Mouse (Mus musculus) liver, embryonic 11.5 days (tissue): ENCODE results near the gene 9030025P20Rik. TPM values are rescaled to one million over a fixed set of nuclear protein-coding genes. Genes with fewer than 3 reads are reported as not detected.
A peak's percentile ranks its signal among the peaks of the same experiment; 100 is the strongest.
"Not testable (repeated sequence)": the region's sequence is repeated elsewhere in the genome, so short reads cannot be mapped to it uniquely, and the experiment has no call there.

ENCODE experiments used
- ATAC-seq: fragments of 200-750 bp; cut with Nextera tagmentation; replicated peaks from 2 replicates; pipeline ENCODE4 v1.8.0; 2017; ENCODE audit warnings: moderate number of reproducible peaks, mild to moderate bottlenecking, moderate TSS enrichment, moderate library complexity; ENCODE audit not compliant: low FRiP score
- DNase-seq: peaks from one replicate; pipeline ENCODE4 v3.0.0-alpha.2; 2017; ENCODE audit warnings: low spot score
- H3K27ac ChIP-seq: fragments of 300-500 bp; sonication (generic); 2 replicates; pipeline ENCODE4 v1.5.1; 2014; ENCODE audit warnings: mild to moderate bottlenecking, low read depth, low read length, control low read depth
- H3K27me3 ChIP-seq: fragments of 300-500 bp; sonication (generic); replicated peaks from 2 replicates; pipeline ENCODE4 v1.6.1; 2014; ENCODE audit warnings: low read length, mixed read lengths; ENCODE audit not compliant: control insufficient read depth, insufficient read depth
- H3K36me3 ChIP-seq: fragments of 300-500 bp; sonication (generic); 2 replicates; pipeline ENCODE4 v1.6.1; 2014; ENCODE audit warnings: mild to moderate bottlenecking, low read length, moderate library complexity, mixed read lengths; ENCODE audit not compliant: control insufficient read depth, insufficient read depth
- H3K4me1 ChIP-seq: fragments of 300-500 bp; sonication (generic); replicated peaks from 2 replicates; pipeline ENCODE4 v1.6.1; 2014; ENCODE audit warnings: low read length, mixed read lengths; ENCODE audit not compliant: control insufficient read depth, insufficient read depth
- H3K4me2 ChIP-seq: fragments of 300-500 bp; sonication (generic); 2 replicates; pipeline ENCODE4 v1.6.1; 2014; ENCODE audit warnings: mild to moderate bottlenecking, control low read depth, moderate library complexity
- H3K4me3 ChIP-seq: fragments of 300-500 bp; sonication (generic); 2 replicates; pipeline ENCODE4 v1.5.1; 2014; ENCODE audit warnings: low read depth, low read length, control low read depth
- H3K9ac ChIP-seq: fragments of 300-500 bp; sonication (generic); 2 replicates; pipeline ENCODE4 v1.6.1; 2014; ENCODE audit warnings: low read depth, low read length, control low read depth
- H3K9me3 ChIP-seq: fragments of 300-500 bp; sonication (generic); 2 replicates; pipeline ENCODE4 v1.6.1; 2016; ENCODE audit warnings: low read length, inconsistent platforms, mixed read lengths; ENCODE audit not compliant: control insufficient read depth
- WGBS: fragments of 180-500 bp; shearing (Covaris S2); extraction: QIAGEN DNeasy Blood & Tissue Kit; methylation state at CpG from one replicate; pipeline ENCODE4 v1.1.7; 2014; 5-methylcytosine and 5-hydroxymethylcytosine counted together
- polyA plus RNA-seq: library from polyadenylated mRNA; unstranded; fragments of >200 nt; fragmentation: Nextera tagmentation; extraction: Ambion mirVana; gene quantifications from 2 replicates; pipeline ENCODE4 v1.2.1, GENCODE M21; 2014

Gene 9030025P20Rik
- polyA plus RNA-seq, 1 experiment from 2014 or later: 8.2 TPM

DNA sequence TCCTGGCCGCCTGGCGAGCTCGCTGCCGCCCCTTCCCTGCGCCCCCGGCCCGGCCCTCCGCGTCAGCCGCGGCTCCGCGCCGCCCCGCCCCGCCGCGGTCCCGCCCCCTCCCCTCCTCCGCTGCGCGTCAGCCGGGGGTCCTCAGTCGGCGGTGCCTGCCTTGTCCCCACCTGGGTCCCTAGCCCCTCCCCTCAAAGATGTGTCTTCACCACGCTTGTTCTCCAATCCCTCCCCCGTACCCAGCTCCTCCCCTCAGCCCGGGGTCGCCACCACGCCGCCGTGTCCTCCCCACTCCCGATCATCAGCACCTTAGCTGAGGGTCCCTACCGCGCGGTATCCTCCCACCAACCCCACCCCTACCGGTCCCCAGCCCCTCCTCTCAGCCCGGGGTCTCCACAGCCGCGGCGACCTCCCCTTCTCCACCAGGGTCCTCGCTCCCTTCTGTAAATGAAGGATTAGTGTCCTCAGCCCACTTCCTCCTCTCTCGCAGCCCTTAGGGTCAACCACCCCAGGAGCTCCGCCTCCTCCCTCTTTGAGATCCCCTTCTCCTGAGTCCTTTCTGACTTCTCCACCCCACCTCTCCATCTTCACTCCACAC lies 16.6 kb upstream of the 9030025P20Rik start:
- not testable (repeated sequence) for H3K9ac ChIP-seq, H3K27ac ChIP-seq, H3K4me3 ChIP-seq, DNase-seq, H3K4me2 ChIP-seq, H3K36me3 ChIP-seq, H3K27me3 ChIP-seq, H3K9me3 ChIP-seq
- peak; percentile 78 for ATAC-seq
- no CpG with 5 or more reads among the region's 44 CpGs for WGBS
- peaks cover 19% of the 10 kb centered on the region for H3K4me1 ChIP-seq

DNA sequence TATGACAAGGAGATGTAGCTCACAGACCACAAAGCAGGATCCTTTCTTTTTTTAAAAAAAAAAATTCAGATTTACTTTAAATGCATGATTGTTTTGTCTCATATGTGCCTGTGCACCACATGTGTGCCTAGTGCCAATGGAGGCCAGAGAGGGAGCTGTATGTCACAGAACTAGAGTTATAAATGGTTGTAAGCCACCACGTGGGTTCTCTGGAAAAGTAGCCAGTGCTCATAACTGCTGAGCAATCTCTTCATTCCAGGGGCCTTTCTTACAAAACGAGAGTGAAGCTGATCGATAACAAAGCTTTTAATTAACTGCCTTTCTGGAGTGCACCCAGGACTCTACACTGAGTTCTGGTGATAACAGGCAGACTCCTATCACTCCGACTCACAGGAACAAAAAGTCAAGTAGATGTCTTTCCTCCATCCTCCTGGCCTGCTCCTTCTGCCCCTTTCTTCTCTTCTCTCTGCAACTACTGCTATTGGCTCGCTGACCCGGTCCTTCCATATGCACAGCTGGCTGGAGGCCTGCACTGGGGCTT lies 9.8 kb upstream of the 9030025P20Rik start:
- H3K27ac ChIP-seq, H3K9ac ChIP-seq, H3K4me2 ChIP-seq, H3K27me3 ChIP-seq, H3K9me3 ChIP-seq, DNase-seq, H3K4me3 ChIP-seq, H3K36me3 ChIP-seq, H3K4me1 ChIP-seq: not testable (repeated sequence)
- ATAC-seq: peak; percentile 87
- no CpG with 5 or more reads among the region's 6 CpGs for WGBS

GRCm38 (mm10) chr17:14977718-14978361 lies 428 bp upstream of the 9030025P20Rik start:
- H3K27ac ChIP-seq, H3K4me3 ChIP-seq, DNase-seq, H3K9ac ChIP-seq, H3K9me3 ChIP-seq, H3K36me3 ChIP-seq, H3K4me1 ChIP-seq, H3K27me3 ChIP-seq, H3K4me2 ChIP-seq: not testable (repeated sequence)
- peak; percentile 64 for ATAC-seq
- WGBS: 7% methylated on average over 4 of the region's 7 CpGs

GRCm38 (mm10) chr17:14990116-14990702 lies 11.9 kb downstream of the 9030025P20Rik start:
- not testable (repeated sequence) for H3K9ac ChIP-seq, H3K27me3 ChIP-seq, DNase-seq, H3K9me3 ChIP-seq, H3K4me1 ChIP-seq, H3K27ac ChIP-seq, H3K36me3 ChIP-seq, ATAC-seq, H3K4me3 ChIP-seq, H3K4me2 ChIP-seq
- WGBS: 82% methylated on average over 4 of the region's 5 CpGs

DNA sequence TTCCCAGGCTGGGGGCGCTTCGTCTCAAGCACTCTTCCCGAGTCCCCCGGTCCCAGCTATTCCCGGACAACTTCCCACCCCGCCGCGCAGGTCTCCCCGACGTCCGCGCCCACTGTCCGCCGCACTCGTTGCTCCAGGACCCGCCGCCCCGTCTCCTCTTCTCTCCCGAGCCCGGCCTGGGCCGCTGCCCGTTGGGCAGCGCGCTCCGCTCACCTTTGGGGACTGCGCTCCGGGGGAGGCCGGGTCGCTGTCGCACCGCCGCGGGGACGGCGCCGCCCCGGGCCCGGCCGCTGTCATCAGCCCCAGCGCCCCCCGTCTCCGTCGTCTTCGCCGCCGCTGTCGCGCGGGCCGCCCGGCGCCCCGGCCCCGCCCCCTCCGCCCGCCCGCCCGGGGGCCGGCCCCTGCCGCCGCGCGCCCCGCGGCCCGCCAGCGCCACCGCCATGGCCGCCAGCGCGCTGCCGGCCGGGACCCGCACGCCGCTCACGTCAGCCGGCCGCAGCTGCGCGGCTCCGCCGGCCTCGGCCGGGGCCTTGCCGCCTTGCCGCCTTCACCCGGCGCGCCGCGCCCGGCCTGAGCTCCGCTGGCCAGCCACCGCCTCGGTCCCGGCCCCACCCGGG lies 14.4 kb downstream of the 9030025P20Rik start:
- not testable (repeated sequence) for H3K36me3 ChIP-seq

GRCm38 (mm10) chr17:14993139-14993832 lies 15.0 kb downstream of the 9030025P20Rik start:
- not testable (repeated sequence) for H3K36me3 ChIP-seq, H3K27me3 ChIP-seq, DNase-seq, H3K4me3 ChIP-seq, H3K4me1 ChIP-seq, H3K9me3 ChIP-seq, H3K27ac ChIP-seq, H3K4me2 ChIP-seq, H3K9ac ChIP-seq
- peak; percentile 73 for ATAC-seq
- WGBS: no CpG with 5 or more reads among the region's 47 CpGs

More for the DNA sequence above, 14.4 kb downstream of the 9030025P20Rik start:
- H3K4me2 ChIP-seq, H3K27ac ChIP-seq, H3K4me3 ChIP-seq, H3K9ac ChIP-seq, DNase-seq, H3K9me3 ChIP-seq, H3K4me1 ChIP-seq, H3K27me3 ChIP-seq: not testable (repeated sequence)
- no CpG with 5 or more reads among the region's 98 CpGs for WGBS
- ATAC-seq: peak; percentile 72

GRCm38 (mm10) chr17:14994140-14994539 lies 15.9 kb downstream of the 9030025P20Rik start:
- ATAC-seq, DNase-seq, H3K9me3 ChIP-seq, H3K4me1 ChIP-seq, H3K4me2 ChIP-seq, H3K4me3 ChIP-seq, H3K36me3 ChIP-seq, H3K9ac ChIP-seq, H3K27me3 ChIP-seq, H3K27ac ChIP-seq: not testable (repeated sequence)
- WGBS: no CpG with 5 or more reads among the region's 5 CpGs

DNA sequence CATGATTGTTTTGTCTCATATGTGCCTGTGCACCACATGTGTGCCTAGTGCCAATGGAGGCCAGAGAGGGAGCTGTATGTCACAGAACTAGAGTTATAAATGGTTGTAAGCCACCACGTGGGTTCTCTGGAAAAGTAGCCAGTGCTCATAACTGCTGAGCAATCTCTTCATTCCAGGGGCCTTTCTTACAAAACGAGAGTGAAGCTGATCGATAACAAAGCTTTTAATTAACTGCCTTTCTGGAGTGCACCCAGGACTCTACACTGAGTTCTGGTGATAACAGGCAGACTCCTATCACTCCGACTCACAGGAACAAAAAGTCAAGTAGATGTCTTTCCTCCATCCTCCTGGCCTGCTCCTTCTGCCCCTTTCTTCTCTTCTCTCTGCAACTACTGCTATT lies 21.8 kb downstream of the 9030025P20Rik start:
- not testable (repeated sequence) for H3K36me3 ChIP-seq, H3K9ac ChIP-seq, H3K27me3 ChIP-seq, H3K4me1 ChIP-seq, H3K9me3 ChIP-seq, H3K4me2 ChIP-seq, DNase-seq, H3K4me3 ChIP-seq, H3K27ac ChIP-seq
- WGBS: no CpG with 5 or more reads among the region's 4 CpGs
- ATAC-seq: peak; percentile 83
